Mouse (Mus musculus) intestine, embryonic 14.5 days (tissue): ENCODE measurements at regions not wholly inside any gene's neighbourhood (a gene's known extent, or its start where the extent isn't known, plus 50 kb on each side); places are given as distances from the start of the nearest gene placed in this dataset.
A peak's percentile ranks its signal among the peaks of the same experiment; 100 is the strongest.

Source experiments
- ATAC-seq: fragments of 200-750 bp; cut with Nextera tagmentation; replicated peaks from 2 replicates; pipeline ENCODE4 v1.8.0; 2017; ENCODE audit warnings: low read depth, moderate number of reproducible peaks, moderate TSS enrichment, moderate library complexity; ENCODE audit not compliant: low FRiP score, low TSS enrichment
- DNase-seq: peaks from one replicate; pipeline ENCODE4 v3.0.0-alpha.2; 2018; ENCODE audit warnings: low spot score
- H3K27ac ChIP-seq: fragments of 300-500 bp; sonication (generic); 2 replicates; pipeline ENCODE4 v1.5.1; 2014; ENCODE audit warnings: low read depth, mild to moderate bottlenecking, control low read depth
- H3K27me3 ChIP-seq: fragments of 300-500 bp; sonication (generic); replicated peaks from 2 replicates; pipeline ENCODE4 v1.6.1; 2014; ENCODE audit warnings: low read length, control low read depth; ENCODE audit not compliant: control insufficient read depth, insufficient read depth
- H3K36me3 ChIP-seq: fragments of 300-500 bp; sonication (generic); 2 replicates; pipeline ENCODE4 v1.6.1; 2014; ENCODE audit warnings: low read length, control low read depth; ENCODE audit not compliant: control insufficient read depth, insufficient read depth
- H3K4me1 ChIP-seq: fragments of 300-500 bp; sonication (generic); replicated peaks from 2 replicates; pipeline ENCODE4 v1.6.1; 2014; ENCODE audit warnings: low read length, control low read depth, mixed read lengths; ENCODE audit not compliant: control insufficient read depth, insufficient read depth
- H3K4me2 ChIP-seq: fragments of 300-500 bp; sonication (generic); 2 replicates; pipeline ENCODE4 v1.6.1; 2014; ENCODE audit warnings: low read length
- H3K4me3 ChIP-seq: fragments of 300-500 bp; sonication (generic); 2 replicates; pipeline ENCODE4 v1.5.1; 2014; ENCODE audit warnings: low read depth, low read length, control low read depth, mixed read lengths
- H3K9ac ChIP-seq: fragments of 300-500 bp; sonication (generic); 2 replicates; pipeline ENCODE4 v1.6.1; 2014; ENCODE audit warnings: mild to moderate bottlenecking, low read length
- H3K9me3 ChIP-seq: fragments of 300-500 bp; sonication (generic); 2 replicates; pipeline ENCODE4 v1.6.1; 2016; ENCODE audit warnings: low read length, control low read depth; ENCODE audit not compliant: control insufficient read depth
- WGBS: fragments of 180-500 bp; shearing (Covaris S2); extraction: QIAGEN DNeasy Blood & Tissue Kit; methylation state at CpG from one replicate; pipeline ENCODE4 v1.1.7; 2014; 5-methylcytosine and 5-hydroxymethylcytosine counted together

- Histone ChIP-seq H3K9ac (no peak overlapping the region), H3K27ac (peak overlapping the region; percentile 72)
- WGBS, result 30% methylated on average over 1 of the region's 1 CpGs
Observed at GRCm38 (mm10) chr1:105093012-105093411, 263.5 kb downstream of the Rnf152 start.

GRCm38 (mm10) chr1:105092309-105092904 lies 264.1 kb downstream of the Rnf152 start:
- Histone ChIP-seq H3K4me1 (no peaks in the 10 kb centered on the region), H3K9me3 (no peaks in the 10 kb centered on the region), H3K36me3 (no peaks in the 10 kb centered on the region), H3K4me2 (no peak overlapping the region), H3K27ac (peak overlapping the region; percentile 72), H3K27me3 (no peaks in the 10 kb centered on the region), H3K9ac (no peak overlapping the region), H3K4me3 (no peak overlapping the region)
- no peak for DNase-seq
- WGBS, result 26% methylated on average over 6 of the region's 6 CpGs
- peak; percentile 59; the same call in 1 of the 2 replicates for ATAC-seq

More at GRCm38 (mm10) chr1:105093012-105093411, 263.5 kb downstream of the Rnf152 start:
- H3K4me1 ChIP-seq, result no peaks in the 10 kb centered on the region
- peak; percentile 54 for DNase-seq
- H3K27me3 ChIP-seq, result no peaks in the 10 kb centered on the region
- H3K9me3 ChIP-seq, result no peaks in the 10 kb centered on the region
- H3K4me2 ChIP-seq, result no peak overlapping the region
- ATAC-seq, result peak; percentile 92
- H3K4me3 ChIP-seq, result no peak overlapping the region
- no peaks in the 10 kb centered on the region for H3K36me3 ChIP-seq

- Histone ChIP-seq H3K9ac (no peak overlapping the region), H3K9me3 (no peaks in the 10 kb centered on the region), H3K4me3 (no peak overlapping the region), H3K4me1 (no peaks in the 10 kb centered on the region), H3K36me3 (no peaks in the 10 kb centered on the region), H3K27me3 (no peaks in the 10 kb centered on the region), H3K4me2 (no peak overlapping the region), H3K27ac (no peak overlapping the region)
- ATAC-seq, result no peak
- DNase-seq, result no peak
- WGBS, result 74% methylated on average over 7 of the region's 7 CpGs
Observed at GRCm38 (mm10) chr1:105088765-105089520, 267.6 kb downstream of the Rnf152 start.

- H3K4me2 ChIP-seq, result no peak overlapping the region
- no peaks in the 10 kb centered on the region for H3K9me3 ChIP-seq
- no peak overlapping the region for H3K9ac ChIP-seq
- DNase-seq (no peak), ATAC-seq (no peak)
- H3K27me3 ChIP-seq, result no peaks in the 10 kb centered on the region
- no peaks in the 10 kb centered on the region for H3K36me3 ChIP-seq
- no peak overlapping the region for H3K27ac ChIP-seq
- H3K4me1 ChIP-seq, result no peaks in the 10 kb centered on the region
- 61% methylated on average over 1 of the region's 1 CpGs for WGBS
- no peak overlapping the region for H3K4me3 ChIP-seq
Observed at GRCm38 (mm10) chr1:105087623-105088022, 268.9 kb downstream of the Rnf152 start.

- no peak overlapping the region for H3K4me2 ChIP-seq
- no peaks in the 10 kb centered on the region for H3K27me3 ChIP-seq
- no peaks in the 10 kb centered on the region for H3K9me3 ChIP-seq
- H3K4me3 ChIP-seq, result no peak overlapping the region
- WGBS, result 93% methylated on average over 3 of the region's 3 CpGs
- ATAC-seq (no peak), DNase-seq (no peak)
- no peaks in the 10 kb centered on the region for H3K36me3 ChIP-seq
- no peak overlapping the region for H3K27ac ChIP-seq
- 0 out of 2 replicates have a peak, but pooled peaks cover 3% of the 10 kb centered on the region for H3K4me1 ChIP-seq
- H3K9ac ChIP-seq, result no peak overlapping the region
Observed at GRCm38 (mm10) chr1:105084556-105084955, 272.0 kb downstream of the Rnf152 start.

GRCm38 (mm10) chr1:105083551-105084103 lies 272.9 kb downstream of the Rnf152 start:
- Histone ChIP-seq H3K27me3 (no peaks in the 10 kb centered on the region), H3K27ac (no peak overlapping the region), H3K4me2 (no peak overlapping the region), H3K9me3 (no peaks in the 10 kb centered on the region), H3K36me3 (no peaks in the 10 kb centered on the region), H3K4me1 (0 out of 2 replicates have a peak, but pooled peaks cover 3% of the 10 kb centered on the region), H3K4me3 (no peak overlapping the region), H3K9ac (no peak overlapping the region)
- WGBS, result 79% methylated on average over 6 of the region's 6 CpGs
- DNase-seq (no peak), ATAC-seq (no peak)

- Histone ChIP-seq H3K9me3 (no peaks in the 10 kb centered on the region), H3K9ac (no peak overlapping the region), H3K27ac (no peak overlapping the region), H3K27me3 (no peaks in the 10 kb centered on the region), H3K4me2 (no peak overlapping the region), H3K36me3 (no peaks in the 10 kb centered on the region), H3K4me1 (0 out of 2 replicates have a peak, but pooled peaks cover 3% of the 10 kb centered on the region), H3K4me3 (no peak overlapping the region)
- WGBS, result 80% methylated on average over 2 of the region's 2 CpGs
- ATAC-seq (no peak), DNase-seq (no peak)
Observed at GRCm38 (mm10) chr1:105082823-105083550, 273.5 kb downstream of the Rnf152 start.

- H3K27ac ChIP-seq, result no peak overlapping the region
- ATAC-seq, result no peak
- H3K27me3 ChIP-seq, result no peaks in the 10 kb centered on the region
- H3K4me1 ChIP-seq, result 0 out of 2 replicates have a peak, but pooled peaks cover 3% of the 10 kb centered on the region
- 18% methylated on average over 2 of the region's 2 CpGs for WGBS
- no peak overlapping the region for H3K4me2 ChIP-seq
- no peak for DNase-seq
- no peaks in the 10 kb centered on the region for H3K9me3 ChIP-seq
- no peaks in the 10 kb centered on the region for H3K36me3 ChIP-seq
- H3K4me3 ChIP-seq, result no peak overlapping the region
- no peak overlapping the region for H3K9ac ChIP-seq
Observed at GRCm38 (mm10) chr1:105081942-105082341, 274.6 kb downstream of the Rnf152 start.
